Comparison of ENCODE assay signal across 11 mouse cellular contexts in the genomic region with DNA sequence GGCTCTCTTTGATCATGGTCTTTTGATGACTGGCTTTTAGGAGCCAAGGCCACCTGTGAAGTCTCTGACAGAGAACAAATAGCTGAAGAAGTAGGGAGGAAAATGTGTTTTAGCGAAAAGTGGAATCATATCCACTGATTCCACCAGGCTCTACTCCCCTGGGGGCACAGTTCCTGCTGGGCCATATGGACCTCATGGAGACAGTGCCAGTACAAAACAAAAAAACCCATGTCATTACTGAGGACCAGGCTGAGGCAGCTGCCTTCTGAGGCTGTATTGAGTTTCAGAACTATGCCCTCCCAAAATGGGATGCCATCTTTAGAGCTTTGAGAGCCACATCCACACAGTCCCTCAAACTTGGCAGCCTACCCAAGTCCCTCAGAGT.
A peak's percentile ranks its signal among the peaks of the same experiment; 100 is the strongest.
DNase-seq lines count a peak whose midpoint lies in the region; ATAC-seq lines count a peak whose summit lies in the region.
"Had no signal": no experiment of that assay in that cellular context is flagged by ENCODE, and none has a peak within 500 bp of the region (broad histone marks: within the 10 kb centered on the region; RNA-seq: fewer than 3 reads in every experiment).

No protein-coding gene starts in this region.

- H3K36me3 ChIP-seq in heart, embryonic 15.5 days, result no peaks in the 10 kb centered on the region
- H3K36me3 ChIP-seq in forebrain, embryonic 13.5 days (ENCODE audit: poor library complexity, severe bottlenecking), result no peaks in the 10 kb centered on the region
- no peaks in the 10 kb centered on the region for H3K36me3 ChIP-seq in limb, embryonic 12.5 days

- H3K4me3 ChIP-seq in heart, embryonic 15.5 days, result 0 out of 2 replicates have a peak overlapping the region, but pooled peaks have one; percentile 27
- no peak overlapping the region for H3K4me3 ChIP-seq in forebrain, embryonic 13.5 days
- no peak overlapping the region for H3K4me3 ChIP-seq in limb, embryonic 12.5 days (replicated peaks)

- no peak for DNase-seq in heart, postnatal 10 days
- peak; percentile 26 for DNase-seq in MN1 (ENCODE audit: low spot score)
- DNase-seq in thymus, postnatal 0 days (ENCODE audit: low spot score), result no peak
- DNase-seq in spleen, postnatal 4 days (ENCODE audit: low spot score in 2 of 2), result no peak
- DNase-seq in cerebellum, adult 11-12 months, result no peak
- DNase-seq: cerebellum, adult 11 months; thymus, postnatal 36 days had no signal

- peaks cover 10% of the 10 kb centered on the region for H3K4me1 ChIP-seq in heart, embryonic 15.5 days (replicated peaks)
- peaks cover 8% of the 10 kb centered on the region for H3K4me1 ChIP-seq in forebrain, embryonic 13.5 days
- H3K4me1 ChIP-seq in limb, embryonic 12.5 days (replicated peaks), result peaks cover 25% of the 10 kb centered on the region

- no peak overlapping the region for H3K27ac ChIP-seq in heart, embryonic 15.5 days
- peak overlapping the region; percentile 17; the same call in 1 of the 2 replicates for H3K27ac ChIP-seq in forebrain, embryonic 13.5 days
- peak overlapping the region; percentile 57 for H3K27ac ChIP-seq in limb, embryonic 12.5 days

- WGBS in heart, embryonic 15.5 days, result 19% methylated on average over 1 of the region's 1 CpGs
- WGBS in forebrain, embryonic 13.5 days, result 21% methylated on average over 1 of the region's 1 CpGs
- WGBS in limb, embryonic 12.5 days, result 10% methylated on average over 1 of the region's 1 CpGs

- peak overlapping the region; percentile 49 for H3K4me2 ChIP-seq in heart, embryonic 15.5 days
- H3K4me2 ChIP-seq in forebrain, embryonic 13.5 days, result peak overlapping the region; percentile 28; the same call in 1 of the 2 replicates
- H3K4me2 ChIP-seq in limb, embryonic 12.5 days, result peak overlapping the region; percentile 57

- intact Hi-C loops in heart, postnatal 10 days (cut with DNase I), result no loop called here

- no peak overlapping the region for H3K9ac ChIP-seq in heart, embryonic 15.5 days
- no peak overlapping the region for H3K9ac ChIP-seq in forebrain, embryonic 13.5 days
- no peak overlapping the region for H3K9ac ChIP-seq in limb, embryonic 12.5 days (replicated peaks)

- no peaks in the 10 kb centered on the region for H3K27me3 ChIP-seq in heart, embryonic 15.5 days
- H3K27me3 ChIP-seq in forebrain, embryonic 13.5 days, result 0 out of 2 replicates have a peak, but pooled peaks cover 3% of the 10 kb centered on the region
- H3K27me3 ChIP-seq in limb, embryonic 12.5 days, result 0 out of 2 replicates have a peak, but pooled peaks cover 5% of the 10 kb centered on the region

- H3K9me3 ChIP-seq in heart, embryonic 15.5 days (replicated peaks), result no peaks in the 10 kb centered on the region
- no peaks in the 10 kb centered on the region for H3K9me3 ChIP-seq in forebrain, embryonic 13.5 days (replicated peaks)
- no peaks in the 10 kb centered on the region for H3K9me3 ChIP-seq in limb, embryonic 12.5 days

- no peak for ATAC-seq in heart, embryonic 15.5 days (replicated peaks; ENCODE audit: insufficient number of reproducible peaks, insufficient read depth, low FRiP score, low read depth)
- ATAC-seq in forebrain, embryonic 13.5 days, result peak; percentile 57; the same call in 1 of the 2 replicates
- peak; percentile 47; the same call in 1 of the 2 replicates for ATAC-seq in limb, embryonic 12.5 days (ENCODE audit: insufficient number of reproducible peaks, insufficient read depth, low FRiP score, low TSS enrichment, low read depth)
- ATAC-seq: inflammation-experienced regulatory T-cells, adult 6 months had no signal
